Mouse (Mus musculus): ENCODE results near the gene Zcchc14. TPM values are rescaled to one million over a fixed set of nuclear protein-coding genes. Genes with fewer than 3 reads are reported as not detected.

Zcchc14 gene
- polyA plus RNA-seq, 1 experiment = 64.8 TPM

- peak overlapping the region; percentile 62 for H3K4me3 ChIP-seq (ENCODE audit: insufficient read depth, low read length)
- H3K4me1 ChIP-seq (ENCODE audit: control insufficient read depth, insufficient read depth, low read length) = peaks cover 11% of the 10 kb centered on the region
- no peak for TF ChIP-seq CTCF (IDR thresholded peaks at IDR 0.05; ENCODE audit: borderline replicate concordance, insufficient read depth, low read length)
- no peak for TF ChIP-seq POLR2A (IDR thresholded peaks at IDR 0.05; ENCODE audit: low read depth, low read length)
- H3K27ac ChIP-seq (ENCODE audit: insufficient read depth, low read length) = no peak overlapping the region
Observed at GRCm38 (mm10) chr8:121651874-121652361, 783 bp downstream of the Zcchc14 start.

GRCm38 (mm10) chr8:121651308-121651873 is 1.3 kb downstream of the Zcchc14 start:
- TF ChIP-seq POLR2A (IDR thresholded peaks at IDR 0.05; ENCODE audit: low read depth, low read length) (no peak), CTCF (IDR thresholded peaks at IDR 0.05; ENCODE audit: borderline replicate concordance, insufficient read depth, low read length) (no peak)
- peak overlapping the region; percentile 62 for H3K4me3 ChIP-seq (ENCODE audit: insufficient read depth, low read length)
- no peak overlapping the region for H3K27ac ChIP-seq (ENCODE audit: insufficient read depth, low read length)
- peaks cover 11% of the 10 kb centered on the region for H3K4me1 ChIP-seq (ENCODE audit: control insufficient read depth, insufficient read depth, low read length)

GRCm38 (mm10) chr8:121650389-121651307 is 2.1 kb downstream of the Zcchc14 start:
- peaks cover 11% of the 10 kb centered on the region for H3K4me1 ChIP-seq (ENCODE audit: control insufficient read depth, insufficient read depth, low read length)
- peak overlapping the region; percentile 62 for H3K4me3 ChIP-seq (ENCODE audit: insufficient read depth, low read length)
- no peak overlapping the region for H3K27ac ChIP-seq (ENCODE audit: insufficient read depth, low read length)
- TF ChIP-seq CTCF (IDR thresholded peaks at IDR 0.05; ENCODE audit: borderline replicate concordance, insufficient read depth, low read length) (no peak), POLR2A (IDR thresholded peaks at IDR 0.05; ENCODE audit: low read depth, low read length) (no peak)

- Histone ChIP-seq H3K27ac (ENCODE audit: insufficient read depth, low read length) (no peak overlapping the region), H3K4me1 (ENCODE audit: control insufficient read depth, insufficient read depth, low read length) (peaks cover 11% of the 10 kb centered on the region), H3K4me3 (ENCODE audit: insufficient read depth, low read length) (peak overlapping the region; percentile 62; the same call in 1 of the 2 replicates)
- TF ChIP-seq CTCF (IDR thresholded peaks at IDR 0.05; ENCODE audit: borderline replicate concordance, insufficient read depth, low read length) (no peak), POLR2A (IDR thresholded peaks at IDR 0.05; ENCODE audit: low read depth, low read length) (no peak)
Observed at GRCm38 (mm10) chr8:121649904-121650303, 2.8 kb downstream of the Zcchc14 start.

GRCm38 (mm10) chr8:121649423-121649822 is 3.3 kb downstream of the Zcchc14 start:
- H3K27ac ChIP-seq (ENCODE audit: insufficient read depth, low read length) = no peak overlapping the region
- TF ChIP-seq CTCF (IDR thresholded peaks at IDR 0.05; ENCODE audit: borderline replicate concordance, insufficient read depth, low read length) (no peak), POLR2A (IDR thresholded peaks at IDR 0.05; ENCODE audit: low read depth, low read length) (no peak)
- peak overlapping the region; percentile 24 for H3K4me3 ChIP-seq (ENCODE audit: insufficient read depth, low read length)
- H3K4me1 ChIP-seq (ENCODE audit: control insufficient read depth, insufficient read depth, low read length) = peaks cover 13% of the 10 kb centered on the region

GRCm38 (mm10) chr8:121648451-121648850 is 4.2 kb downstream of the Zcchc14 start:
- Histone ChIP-seq H3K27ac (ENCODE audit: insufficient read depth, low read length) (no peak overlapping the region), H3K4me3 (ENCODE audit: insufficient read depth, low read length) (no peak overlapping the region), H3K4me1 (ENCODE audit: control insufficient read depth, insufficient read depth, low read length) (peaks cover 16% of the 10 kb centered on the region)
- TF ChIP-seq CTCF (IDR thresholded peaks at IDR 0.05; ENCODE audit: borderline replicate concordance, insufficient read depth, low read length) (no peak), POLR2A (IDR thresholded peaks at IDR 0.05; ENCODE audit: low read depth, low read length) (no peak)

- TF ChIP-seq POLR2A (IDR thresholded peaks at IDR 0.05; ENCODE audit: low read depth, low read length) (no peak), CTCF (IDR thresholded peaks at IDR 0.05; ENCODE audit: borderline replicate concordance, insufficient read depth, low read length) (no peak)
- H3K27ac ChIP-seq (ENCODE audit: insufficient read depth, low read length) = no peak overlapping the region
- H3K4me1 ChIP-seq (ENCODE audit: control insufficient read depth, insufficient read depth, low read length) = peaks cover 18% of the 10 kb centered on the region
- no peak overlapping the region for H3K4me3 ChIP-seq (ENCODE audit: insufficient read depth, low read length)
Observed at GRCm38 (mm10) chr8:121647511-121648215, 5.0 kb downstream of the Zcchc14 start.

GRCm38 (mm10) chr8:121643384-121643783 is 9.3 kb downstream of the Zcchc14 start:
- no peak for TF ChIP-seq POLR2A (IDR thresholded peaks at IDR 0.05; ENCODE audit: low read depth, low read length)
- no peak for TF ChIP-seq CTCF (IDR thresholded peaks at IDR 0.05; ENCODE audit: borderline replicate concordance, insufficient read depth, low read length)
- Histone ChIP-seq H3K4me1 (ENCODE audit: control insufficient read depth, insufficient read depth, low read length) (peaks cover 15% of the 10 kb centered on the region; the same call in 1 of the 2 replicates), H3K4me3 (ENCODE audit: insufficient read depth, low read length) (no peak overlapping the region), H3K27ac (ENCODE audit: insufficient read depth, low read length) (no peak overlapping the region)

- no peak overlapping the region for H3K27ac ChIP-seq (ENCODE audit: insufficient read depth, low read length)
Observed at GRCm38 (mm10) chr8:121642804-121643203, 9.9 kb downstream of the Zcchc14 start.

More at GRCm38 (mm10) chr8:121642804-121643203, 9.9 kb downstream of the Zcchc14 start:
- Histone ChIP-seq H3K4me1 (ENCODE audit: control insufficient read depth, insufficient read depth, low read length) (peaks cover 12% of the 10 kb centered on the region; the same call in 1 of the 2 replicates), H3K4me3 (ENCODE audit: insufficient read depth, low read length) (no peak overlapping the region)
- no peak for TF ChIP-seq POLR2A (IDR thresholded peaks at IDR 0.05; ENCODE audit: low read depth, low read length)
- TF ChIP-seq CTCF (IDR thresholded peaks at IDR 0.05; ENCODE audit: borderline replicate concordance, insufficient read depth, low read length) = no peak
